Mouse (Mus musculus) urinary bladder, postnatal 25 days (tissue): ENCODE data around the gene Tcf19.
"Not testable (repeated sequence)": the region's sequence is repeated elsewhere in the genome, so short reads cannot be mapped to it uniquely, and the experiment has no call there.

ENCODE experiments used
- DNase-seq: peaks from one replicate; pipeline ENCODE4 v3.0.0; 2022; ENCODE audit warnings: low spot score

Tcf19 gene

GRCm38 (mm10) chr17:35485702-35486101, 30.9 kb downstream of the Tcf19 start:
- DNase-seq: no peak

GRCm38 (mm10) chr17:35484066-35484465, 32.6 kb downstream of the Tcf19 start:
- DNase-seq: peak; percentile 62

- DNase-seq: no peak
Observed at GRCm38 (mm10) chr17:35469842-35470751, 46.5 kb downstream of the Tcf19 start, which contains the start of gene H2-Q10. TSS of gene H2-Q10 (plus strand) at chr17:35470089.

GRCm38 (mm10) chr17:35468936-35469335, 47.7 kb downstream of the Tcf19 start:
- DNase-seq: not testable (repeated sequence)

GRCm38 (mm10) chr17:35465651-35466050, 51.0 kb downstream of the Tcf19 start:
- not testable (repeated sequence) for DNase-seq
